Mouse (Mus musculus) liver, embryonic 15.5 days (tissue): ENCODE results near the gene Acsl6. TPM values are rescaled to one million over a fixed set of nuclear protein-coding genes. Genes with fewer than 3 reads are reported as not detected.

Experiments
- ATAC-seq: fragments of 200-750 bp; cut with Nextera tagmentation; 2 replicates; pipeline ENCODE4 v1.8.0; 2017; ENCODE audit warnings: moderate number of reproducible peaks, mild to moderate bottlenecking, moderate library complexity; ENCODE audit not compliant: insufficient read depth
- H3K27ac ChIP-seq: fragments of 300-500 bp; sonication (generic); replicated peaks from 2 replicates; pipeline ENCODE4 v1.5.1; 2015; ENCODE audit warnings: mild to moderate bottlenecking, inconsistent platforms
- H3K27me3 ChIP-seq: fragments of 300-500 bp; sonication (generic); 2 replicates; pipeline ENCODE4 v1.6.1; 2015; ENCODE audit warnings: mild to moderate bottlenecking, inconsistent platforms
- H3K36me3 ChIP-seq: fragments of 300-500 bp; sonication (generic); replicated peaks from 2 replicates; pipeline ENCODE4 v1.6.1; 2015; ENCODE audit warnings: moderate library complexity, mild to moderate bottlenecking, inconsistent platforms
- H3K4me1 ChIP-seq: fragments of 300-500 bp; sonication (generic); replicated peaks from 2 replicates; pipeline ENCODE4 v1.6.1; 2015; ENCODE audit warnings: inconsistent platforms
- H3K4me2 ChIP-seq: fragments of 300-500 bp; sonication (generic); 2 replicates; pipeline ENCODE4 v1.6.1; 2015; ENCODE audit warnings: moderate library complexity, mild to moderate bottlenecking, inconsistent platforms
- H3K4me3 ChIP-seq: fragments of 300-500 bp; sonication (generic); replicated peaks from 2 replicates; pipeline ENCODE4 v1.5.1; 2015; ENCODE audit warnings: mild to moderate bottlenecking, inconsistent platforms
- H3K9ac ChIP-seq: fragments of 300-500 bp; sonication (generic); 2 replicates; pipeline ENCODE4 v1.6.1; 2015; ENCODE audit warnings: moderate library complexity, mild to moderate bottlenecking, inconsistent platforms
- H3K9me3 ChIP-seq: fragments of 300-500 bp; sonication (generic); replicated peaks from 2 replicates; pipeline ENCODE4 v1.6.1; 2016; ENCODE audit warnings: inconsistent platforms
- WGBS: fragments of 180-500 bp; shearing (Covaris S2); methylation state at CpG from one replicate; pipeline ENCODE4 v1.1.7; 2015; ENCODE audit warnings: mixed read lengths; ENCODE audit not compliant: insufficient replicate concordance; 5-methylcytosine and 5-hydroxymethylcytosine counted together
- polyA plus RNA-seq: library from polyadenylated mRNA; unstranded; fragments of >200 nt; fragmentation: Nextera tagmentation; extraction: Ambion mirVana; gene quantifications from 2 replicates; pipeline ENCODE4 v1.2.1, GENCODE M21; 2015

The Acsl6 gene
- polyA plus RNA-seq, 1 experiment from 2014 or later = 1.3 TPM

DNA sequence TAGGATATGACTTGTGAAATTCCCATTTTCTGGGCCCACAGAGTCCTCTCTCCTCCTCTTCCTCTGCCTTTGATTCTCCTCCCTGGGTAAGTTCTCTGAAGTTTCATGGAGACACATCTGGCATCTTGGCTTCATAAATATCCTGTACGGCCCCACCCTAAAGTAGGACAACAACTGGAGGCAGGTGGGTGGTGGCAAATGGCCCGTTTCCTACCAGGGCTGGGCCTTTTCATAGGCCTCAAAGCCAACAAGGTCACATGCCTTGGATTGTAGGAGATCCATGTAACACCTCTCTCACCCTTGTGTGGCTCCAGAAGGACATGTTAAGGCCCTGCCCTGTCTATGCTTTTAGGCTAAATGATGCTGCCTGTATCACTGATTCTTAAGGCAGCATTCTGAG lies 7.0 kb downstream of the Acsl6 start:
- Histone ChIP-seq H3K9me3 (no peaks in the 10 kb centered on the region), H3K4me2 (no peak overlapping the region), H3K27ac (no peak overlapping the region), H3K27me3 (peaks cover 10% of the 10 kb centered on the region), H3K9ac (no peak overlapping the region), H3K4me1 (peaks cover 35% of the 10 kb centered on the region), H3K36me3 (no peaks in the 10 kb centered on the region), H3K4me3 (no peak overlapping the region)
- no peak for ATAC-seq
- 55% methylated on average over 2 of the region's 2 CpGs for WGBS

DNA sequence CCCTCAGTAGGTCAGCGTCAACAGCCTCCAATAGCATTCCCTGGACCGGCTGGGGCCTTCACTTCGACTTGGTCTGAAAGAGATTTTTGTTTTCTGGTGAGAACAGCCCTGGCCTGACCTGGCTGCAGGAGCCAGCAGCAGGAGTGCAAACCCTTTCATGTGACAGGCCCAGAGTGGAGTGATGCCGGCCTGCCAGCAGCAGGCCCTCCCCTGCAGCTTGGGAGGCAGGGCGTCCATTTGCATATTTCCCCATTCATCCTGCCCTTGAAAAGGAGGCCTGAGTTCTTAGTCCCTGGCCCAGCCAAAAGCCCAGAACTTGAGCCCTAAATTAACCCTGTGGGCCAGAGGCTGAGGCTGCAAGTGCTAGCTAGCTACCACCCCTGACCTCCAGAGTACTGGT lies 8.4 kb downstream of the Acsl6 start:
- WGBS = 44% methylated on average over 5 of the region's 5 CpGs
- Histone ChIP-seq H3K9ac (no peak overlapping the region), H3K27me3 (no peaks in the 10 kb centered on the region; the same call in 1 of the 2 replicates), H3K9me3 (no peaks in the 10 kb centered on the region), H3K4me1 (peaks cover 35% of the 10 kb centered on the region), H3K4me3 (no peak overlapping the region), H3K4me2 (no peak overlapping the region), H3K27ac (no peak overlapping the region), H3K36me3 (no peaks in the 10 kb centered on the region)
- ATAC-seq = no peak

DNA sequence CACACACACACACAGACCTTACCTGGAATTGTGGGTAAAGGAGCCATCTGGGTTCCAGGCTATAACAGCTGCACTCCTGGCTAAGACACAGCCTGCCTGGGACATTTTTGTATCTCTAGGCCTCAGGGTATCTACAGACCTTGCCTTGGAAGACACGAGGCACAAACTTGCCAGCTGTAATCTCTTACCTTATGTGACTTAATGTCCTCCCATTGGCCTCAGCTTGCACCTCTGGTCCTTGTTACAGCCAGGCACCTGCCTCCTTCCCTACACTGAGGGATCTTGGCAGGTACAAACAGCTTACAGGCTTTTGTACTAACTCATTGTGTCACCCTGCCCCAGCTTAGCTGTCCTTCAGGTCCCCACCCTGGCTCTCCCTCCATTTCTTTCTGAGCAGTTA lies 9.0 kb downstream of the Acsl6 start:
- no peak for ATAC-seq
- Histone ChIP-seq H3K9ac (no peak overlapping the region), H3K27me3 (no peaks in the 10 kb centered on the region; the same call in 1 of the 2 replicates), H3K36me3 (no peaks in the 10 kb centered on the region), H3K27ac (no peak overlapping the region), H3K4me3 (no peak overlapping the region), H3K9me3 (no peaks in the 10 kb centered on the region), H3K4me2 (no peak overlapping the region), H3K4me1 (peaks cover 35% of the 10 kb centered on the region)
- 14% methylated on average over 1 of the region's 1 CpGs for WGBS

DNA sequence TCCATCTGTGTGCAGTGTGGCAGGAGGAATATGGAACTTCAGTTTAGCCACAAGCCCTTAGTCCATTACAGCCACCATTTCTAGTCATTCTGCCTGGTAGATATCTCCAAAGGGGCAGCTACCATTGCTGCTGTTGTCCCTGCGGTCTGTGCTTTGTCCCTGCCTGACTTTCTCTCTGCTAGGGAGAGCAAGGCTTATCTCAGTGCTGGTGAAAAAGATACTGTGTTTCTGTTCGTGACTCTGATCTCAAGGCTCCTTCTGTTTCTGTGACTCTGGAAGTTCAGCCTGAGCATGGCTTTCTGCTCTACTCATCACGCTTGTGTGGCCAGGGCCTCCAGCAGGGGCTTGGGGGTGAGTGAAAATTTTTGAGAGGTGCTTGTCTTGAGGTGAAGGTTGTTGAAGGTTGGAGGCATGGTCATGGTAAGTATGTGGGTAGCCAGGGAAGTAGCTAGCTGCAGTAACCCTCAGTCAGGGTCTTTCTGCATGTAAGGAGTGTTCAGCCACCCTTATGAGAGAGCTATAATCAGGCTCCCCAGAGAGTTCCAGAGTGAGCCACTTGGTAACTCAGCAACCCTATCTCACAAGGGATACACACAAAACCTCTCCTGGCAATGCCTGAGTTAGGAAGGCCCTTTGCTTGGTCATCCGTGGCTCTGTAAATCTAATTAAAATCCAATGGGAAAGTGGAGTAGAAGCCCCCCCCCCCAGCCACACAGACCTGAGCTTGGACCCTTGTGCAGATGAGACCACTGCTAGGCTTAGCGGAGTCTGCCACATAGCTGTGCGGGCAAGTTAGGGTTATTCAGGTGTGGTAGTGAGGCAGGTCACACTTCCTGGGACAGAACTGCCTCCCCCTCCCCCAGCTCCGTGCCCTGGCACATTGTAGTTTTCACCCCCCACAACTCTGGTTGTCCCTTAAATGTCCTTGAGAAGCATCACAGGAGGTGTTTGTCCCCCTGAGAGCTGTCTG lies 10.1 kb downstream of the Acsl6 start:
- peak; percentile 46; the same call in 1 of the 2 replicates for ATAC-seq
- H3K4me2 ChIP-seq = no peak overlapping the region; the same call in 1 of the 2 replicates
- no peaks in the 10 kb centered on the region for H3K36me3 ChIP-seq
- H3K27me3 ChIP-seq = no peaks in the 10 kb centered on the region; the same call in 1 of the 2 replicates
- H3K9ac ChIP-seq = no peak overlapping the region
- H3K4me1 ChIP-seq = peaks cover 35% of the 10 kb centered on the region
- H3K9me3 ChIP-seq = no peaks in the 10 kb centered on the region
- H3K27ac ChIP-seq = peak overlapping the region; percentile 67
- no peak overlapping the region for H3K4me3 ChIP-seq
- WGBS = 43% methylated on average over 7 of the region's 7 CpGs

DNA sequence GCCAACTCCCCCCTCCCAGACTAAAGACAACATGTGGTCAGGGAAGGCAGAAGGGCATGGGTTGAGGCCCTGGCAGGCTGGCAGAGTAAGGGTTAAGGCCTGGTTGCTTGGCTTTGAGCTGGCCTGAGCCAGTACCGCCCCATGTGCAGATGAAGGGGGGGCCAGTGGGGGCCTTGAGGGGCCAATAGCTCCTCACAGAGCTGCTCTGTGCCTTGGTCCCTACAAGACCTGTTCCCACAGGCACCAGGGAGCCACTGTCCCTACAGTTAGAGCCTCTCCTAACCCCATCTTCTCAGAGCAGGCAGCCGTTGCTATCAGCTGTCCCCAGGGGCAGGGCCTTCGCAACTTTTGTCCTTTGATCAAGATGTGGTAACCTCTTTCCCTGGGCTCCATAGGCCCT lies 11.1 kb downstream of the Acsl6 start:
- ATAC-seq = peak; percentile 70
- Histone ChIP-seq H3K27ac (0 out of 2 replicates have a peak overlapping the region, but pooled peaks have one; percentile 7), H3K9me3 (no peaks in the 10 kb centered on the region), H3K4me1 (peaks cover 35% of the 10 kb centered on the region), H3K4me3 (no peak overlapping the region), H3K36me3 (no peaks in the 10 kb centered on the region), H3K27me3 (no peaks in the 10 kb centered on the region; the same call in 1 of the 2 replicates), H3K9ac (no peak overlapping the region), H3K4me2 (peak overlapping the region; percentile 13)
- WGBS = 8% methylated on average over 3 of the region's 3 CpGs

DNA sequence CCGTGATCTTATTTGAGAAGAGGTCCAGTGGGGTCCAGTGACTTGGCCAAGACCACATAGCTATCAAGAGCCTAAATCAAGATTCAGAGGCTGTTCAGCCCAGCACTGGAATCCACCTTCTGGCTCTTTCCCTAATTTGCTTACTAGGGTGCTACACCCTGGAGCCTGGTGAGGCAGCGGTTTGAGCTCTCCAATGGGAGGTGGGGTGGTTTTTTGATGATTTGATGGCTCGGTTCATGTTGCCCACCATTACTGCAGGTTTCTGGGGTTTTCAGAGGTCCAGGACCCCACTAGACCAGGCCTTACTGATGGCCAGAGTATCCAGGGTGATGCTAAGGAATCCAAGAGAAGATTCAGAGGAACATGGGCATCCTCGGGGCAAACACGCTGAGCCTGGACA lies 11.7 kb downstream of the Acsl6 start:
- no peaks in the 10 kb centered on the region for H3K9me3 ChIP-seq
- H3K4me1 ChIP-seq = peaks cover 35% of the 10 kb centered on the region
- H3K9ac ChIP-seq = no peak overlapping the region
- no peaks in the 10 kb centered on the region for H3K27me3 ChIP-seq
- no peaks in the 10 kb centered on the region for H3K36me3 ChIP-seq
- no peak overlapping the region for H3K4me3 ChIP-seq
- no peak for ATAC-seq
- 57% methylated on average over 5 of the region's 5 CpGs for WGBS
- no peak overlapping the region for H3K4me2 ChIP-seq
- no peak overlapping the region for H3K27ac ChIP-seq

DNA sequence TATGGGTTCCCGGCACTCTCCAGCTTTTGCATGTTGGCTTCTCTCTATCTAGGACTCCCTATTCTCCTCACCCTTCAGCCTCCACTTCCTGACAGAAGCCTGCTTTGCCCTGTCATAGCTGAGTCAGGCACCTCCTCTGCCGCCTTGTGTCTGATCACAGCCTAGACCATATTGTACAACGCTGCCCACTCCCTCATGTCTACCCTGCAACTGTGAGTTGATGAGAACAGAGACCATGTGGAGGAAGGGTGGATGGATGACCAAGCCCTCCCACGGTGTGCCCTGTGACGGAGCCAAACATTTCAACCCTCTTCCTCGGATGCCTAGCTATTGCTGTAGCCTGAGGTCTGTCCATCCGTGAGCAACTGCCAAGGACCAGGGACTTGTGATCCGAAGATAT lies 13.8 kb downstream of the Acsl6 start:
- no peak overlapping the region for H3K27ac ChIP-seq
- H3K27me3 ChIP-seq = no peaks in the 10 kb centered on the region
- H3K4me3 ChIP-seq = no peak overlapping the region
- 76% methylated on average over 8 of the region's 8 CpGs for WGBS
- peaks cover 29% of the 10 kb centered on the region for H3K4me1 ChIP-seq
- H3K9ac ChIP-seq = no peak overlapping the region
- H3K4me2 ChIP-seq = no peak overlapping the region
- ATAC-seq = no peak
- H3K36me3 ChIP-seq = no peaks in the 10 kb centered on the region
- no peaks in the 10 kb centered on the region for H3K9me3 ChIP-seq

DNA sequence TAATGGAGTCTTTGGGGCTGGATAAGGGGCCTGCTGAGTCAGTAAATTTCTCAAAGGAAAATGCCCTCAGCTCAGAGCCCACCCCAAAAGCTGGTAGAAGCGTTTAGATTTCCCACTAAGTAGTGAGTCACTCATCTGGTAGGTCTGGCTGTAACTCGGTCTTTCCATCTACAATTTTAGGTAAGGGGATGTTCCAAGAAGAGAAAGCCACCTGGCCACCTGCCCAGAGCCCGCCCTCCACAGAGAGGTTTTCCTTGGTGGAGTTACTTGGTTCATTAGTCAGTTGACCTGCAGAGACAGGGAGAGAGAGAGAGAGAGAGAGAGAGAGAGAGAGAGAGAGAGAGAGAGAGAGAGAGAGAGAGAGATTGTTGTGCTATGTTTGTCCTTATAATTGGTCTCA lies 14.2 kb downstream of the Acsl6 start:
- no peaks in the 10 kb centered on the region for H3K36me3 ChIP-seq
- ATAC-seq = no peak
- no peak overlapping the region for H3K4me2 ChIP-seq
- no peak overlapping the region for H3K9ac ChIP-seq
- H3K4me1 ChIP-seq = peaks cover 26% of the 10 kb centered on the region
- H3K27ac ChIP-seq = no peak overlapping the region
- no peak overlapping the region for H3K4me3 ChIP-seq
- H3K27me3 ChIP-seq = no peaks in the 10 kb centered on the region
- no peaks in the 10 kb centered on the region for H3K9me3 ChIP-seq
- WGBS = 54% methylated on average over 3 of the region's 3 CpGs

DNA sequence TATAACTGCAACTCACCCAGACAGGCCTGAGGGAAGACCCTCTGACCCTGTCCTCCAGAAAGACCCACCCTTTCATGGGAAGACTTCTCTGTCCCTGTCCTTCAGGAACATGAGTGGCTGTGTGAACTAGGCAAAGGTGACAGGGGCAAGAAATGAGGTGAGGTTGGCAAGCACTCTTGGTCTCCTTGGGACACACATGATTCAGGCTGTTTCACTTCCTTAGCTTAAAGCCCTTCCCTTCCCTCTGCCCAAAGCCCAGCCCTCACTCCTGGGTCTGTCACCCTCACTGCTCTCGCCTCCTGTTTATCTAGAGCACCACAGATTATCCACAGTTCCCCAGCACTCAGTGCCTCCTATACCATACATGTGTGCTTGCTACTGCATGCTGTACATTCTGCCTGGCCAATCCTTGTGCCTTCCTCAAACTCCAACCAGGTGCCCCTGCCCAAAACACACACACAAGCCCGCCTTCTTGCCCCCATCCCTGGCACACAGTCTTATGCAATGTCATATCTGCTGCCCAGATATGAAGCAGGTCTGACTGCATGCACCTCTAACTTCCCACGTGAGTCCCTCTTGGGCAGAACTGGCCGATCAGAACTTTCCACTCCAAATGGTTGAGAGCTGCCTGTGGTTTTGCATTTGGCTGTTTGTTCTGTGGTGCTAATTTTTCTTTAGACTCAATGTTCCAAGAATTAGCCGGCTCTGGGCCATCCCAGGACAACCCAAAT lies 18.4 kb downstream of the Acsl6 start:
- H3K27me3 ChIP-seq = no peaks in the 10 kb centered on the region
- ATAC-seq = no peak
- WGBS = 44% methylated on average over 5 of the region's 5 CpGs

DNA sequence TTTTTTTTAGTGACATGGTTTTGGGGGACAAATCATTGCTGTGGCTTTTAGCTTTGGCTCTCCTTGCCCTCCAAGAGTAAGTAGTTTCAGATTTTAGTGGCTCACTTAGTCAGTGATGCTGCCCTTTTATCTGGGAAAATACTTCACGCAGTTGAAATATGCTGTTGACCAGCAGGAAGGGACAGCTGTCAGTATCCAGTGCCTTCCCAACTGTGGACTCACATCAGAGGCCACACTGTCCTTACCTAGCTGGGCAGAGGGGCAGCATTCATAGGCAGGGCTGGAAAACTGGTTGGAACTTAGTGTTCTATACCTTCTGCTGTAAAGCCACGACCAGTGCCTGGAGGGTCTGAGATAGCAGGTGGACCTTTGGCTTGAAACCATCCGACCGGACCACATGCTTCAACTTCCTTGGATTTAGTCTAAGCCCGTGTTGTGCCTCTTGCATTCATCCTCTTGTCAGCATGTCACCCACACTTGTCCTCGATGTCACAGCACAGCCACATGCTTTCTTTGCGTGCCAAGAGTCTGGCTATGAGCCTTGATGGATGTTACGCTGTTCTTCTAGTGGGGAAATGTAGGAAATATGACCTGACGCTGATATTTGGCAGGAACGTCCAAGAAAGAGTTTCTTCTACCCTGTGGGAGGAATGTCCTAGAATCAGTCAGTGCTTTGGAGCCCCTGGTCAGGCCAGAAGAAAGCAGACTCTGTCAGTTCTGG lies 28.0 kb downstream of the Acsl6 start:
- no peaks in the 10 kb centered on the region for H3K9me3 ChIP-seq
- H3K4me1 ChIP-seq = no peaks in the 10 kb centered on the region
- WGBS = 64% methylated on average over 10 of the region's 10 CpGs
- H3K36me3 ChIP-seq = no peaks in the 10 kb centered on the region
- H3K27me3 ChIP-seq = no peaks in the 10 kb centered on the region
- no peak overlapping the region for H3K4me3 ChIP-seq
- no peak for ATAC-seq
- no peak overlapping the region for H3K27ac ChIP-seq
- no peak overlapping the region for H3K4me2 ChIP-seq
- H3K9ac ChIP-seq = no peak overlapping the region

More for the DNA sequence above, 18.4 kb downstream of the Acsl6 start:
- no peaks in the 10 kb centered on the region for H3K36me3 ChIP-seq
- H3K27ac ChIP-seq = no peak overlapping the region
- no peak overlapping the region for H3K9ac ChIP-seq
- H3K4me3 ChIP-seq = no peak overlapping the region
- no peaks in the 10 kb centered on the region for H3K4me1 ChIP-seq
- H3K9me3 ChIP-seq = no peaks in the 10 kb centered on the region
- no peak overlapping the region for H3K4me2 ChIP-seq
